Mouse (Mus musculus): ENCODE results near the gene Slc29a3.

Gene Slc29a3

DNA sequence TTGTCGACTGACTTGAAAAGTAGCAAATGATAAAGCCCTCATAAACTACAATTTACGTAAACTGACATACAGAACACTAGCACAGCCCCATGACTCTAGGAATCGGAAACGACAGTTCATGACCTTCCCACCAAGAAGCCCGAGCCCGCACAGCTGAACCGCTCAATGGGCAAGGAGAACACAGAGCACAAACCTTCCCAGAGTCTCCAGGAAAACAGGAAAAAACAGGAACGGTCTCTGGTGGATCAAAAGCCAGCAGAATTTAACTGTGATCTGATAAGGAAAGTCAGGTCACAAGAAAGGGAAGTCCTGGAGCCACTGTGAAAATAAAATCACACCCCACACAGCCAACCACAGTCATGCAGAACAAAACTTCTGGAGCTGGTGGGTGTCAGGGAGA lies 82.4 kb downstream of the Slc29a3 start:
- no peak for DNase-seq (ENCODE audit: low spot score in 2 of 2)

- DNase-seq (ENCODE audit: low spot score in 2 of 2): no peak
Measured at GRCm38 (mm10) chr10:60668591-60668990, 84.0 kb downstream of the Slc29a3 start.
